Mouse (Mus musculus) megakaryocyte, embryonic 14.5 days (primary cell): ENCODE measurements around the gene Rnf19b.

Experiments
- FLI1 ChIP-seq: IDR thresholded peaks from 2 replicates; pipeline ENCODE4 v1.6.1; 2012; ENCODE audit warnings: low read length, inconsistent platforms, mixed read lengths
- GATA1 ChIP-seq: IDR thresholded peaks from 3 replicates; pipeline ENCODE4 v1.6.1; 2012; ENCODE audit warnings: mixed read lengths, low read length, inconsistent platforms, borderline replicate concordance

- TF ChIP-seq GATA1: no peak
- no peak for TF ChIP-seq FLI1
Observed at GRCm38 (mm10) chr4:129018788-129019435, 39.2 kb upstream of the Rnf19b start.
